Mouse (Mus musculus) small intestine, adult 10 weeks (tissue): ENCODE data around the gene Upp2. TPM values are rescaled to one million over a fixed set of nuclear protein-coding genes. Genes with fewer than 3 reads are reported as not detected.

Experiments
- polyA plus RNA-seq: library from polyadenylated mRNA; stranded (reverse); fragments of 350-450 nt; fragmentation: Illumina TruSeq; extraction: RNeasy Lipid Tissue Mini Kit (QIAGEN cat#74804); gene quantifications from one replicate; pipeline ENCODE4 v1.2.3, GENCODE M21; 2014; ENCODE audit warnings: low replicate concordance

Upp2 gene
- 2.2 TPM for polyA plus RNA-seq

GRCm38 (mm10) chr2:58567066-58567810 is at the start of gene Upp2, which contains the start of gene Acvr1:
Upp2 (plus strand) TSS chr2:58567298.
Acvr1 (minus strand) TSS chr2:58567157.

Other genes with a start within 250 kb of the Upp2 start
- gene Acvr1c, start 209.4 kb upstream of the Upp2 start, polyA plus RNA-seq, result 7.1 TPM
- not detected for gene Gm17409, start 97.2 kb upstream of the Upp2 start, polyA plus RNA-seq
- 15.9 TPM for gene Acvr1, start 141 bp upstream of the Upp2 start, polyA plus RNA-seq